Mouse (Mus musculus) right cerebral cortex, postnatal 25 days (tissue): ENCODE measurements around the gene Bst1.

Experiments
- DNase-seq: peaks from one replicate; pipeline ENCODE4 v3.0.0; 2022

Gene Bst1

GRCm38 (mm10) chr5:43815769-43816168, 2.9 kb upstream of the Bst1 start:
- DNase-seq: no peak

GRCm38 (mm10) chr5:43820785-43821184, 2.1 kb downstream of the Bst1 start:
- no peak for DNase-seq

GRCm38 (mm10) chr5:43821538-43821937, 2.9 kb downstream of the Bst1 start, which contains the start of gene Fbxl5:
TSS of gene Fbxl5 (minus strand) at chr5:43821638.
- DNase-seq: no peak

DNA sequence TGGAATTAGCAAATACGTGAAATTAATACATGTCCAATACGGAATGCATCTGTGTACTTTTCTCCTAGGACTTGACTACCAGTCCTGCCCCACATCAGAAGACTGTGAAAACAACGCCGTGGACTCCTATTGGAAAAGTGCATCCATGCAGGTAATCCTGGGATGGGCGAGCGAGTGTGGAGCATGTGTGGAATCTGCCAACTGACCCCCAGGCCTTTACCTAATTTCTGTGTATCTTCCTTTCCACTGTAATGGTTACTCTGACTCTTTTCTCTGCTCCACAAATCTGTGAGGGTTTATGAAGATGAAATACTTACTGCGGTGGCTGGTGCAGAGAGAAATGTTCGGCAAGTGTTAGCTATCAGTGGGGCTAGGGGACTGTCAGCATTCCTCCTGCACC, 3.5 kb downstream of the Bst1 start:
- DNase-seq: no peak

GRCm38 (mm10) chr5:43822824-43823223, 4.1 kb downstream of the Bst1 start:
- no peak for DNase-seq

DNA sequence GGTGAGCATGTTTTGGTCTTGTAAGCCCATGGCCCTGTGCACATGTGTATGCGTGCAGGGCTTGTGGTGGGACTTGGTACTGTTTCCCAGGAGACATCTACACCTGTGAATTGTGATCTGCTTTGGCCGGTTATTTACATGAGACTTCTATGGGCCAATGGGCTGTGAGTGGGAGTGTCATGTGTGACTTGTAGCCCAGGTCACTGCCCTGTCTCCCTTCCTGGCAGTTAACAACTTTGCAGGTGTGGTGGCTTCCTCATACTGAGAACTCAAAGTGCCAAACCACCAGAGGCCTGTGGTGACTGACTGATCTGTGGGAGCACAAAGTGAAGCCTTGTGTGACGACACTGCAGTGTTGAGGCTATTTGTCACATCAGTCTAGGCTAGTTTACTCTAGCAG, 5.9 kb downstream of the Bst1 start:
- DNase-seq: no peak

GRCm38 (mm10) chr5:43826883-43827282, 8.2 kb downstream of the Bst1 start:
- no peak for DNase-seq

DNA sequence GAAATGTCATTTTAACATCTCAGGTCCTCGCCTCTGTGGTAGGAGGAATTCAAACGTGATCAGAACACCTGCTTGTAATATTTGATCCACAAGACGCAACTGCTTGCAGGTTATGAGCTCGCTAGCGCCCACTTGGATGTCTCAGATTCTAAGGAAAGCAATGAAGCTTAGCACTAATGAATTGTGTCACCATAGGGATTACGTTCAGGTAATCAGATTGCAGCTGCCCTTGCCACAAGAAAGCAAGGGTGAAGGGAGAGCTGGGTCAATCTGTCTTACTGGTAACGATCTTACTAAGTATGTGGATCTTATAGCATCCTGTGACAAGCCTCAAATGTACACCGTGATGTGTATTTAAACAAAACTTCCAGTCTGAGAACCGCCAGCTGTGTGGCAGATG, 8.7 kb downstream of the Bst1 start:
- DNase-seq: no peak

DNA sequence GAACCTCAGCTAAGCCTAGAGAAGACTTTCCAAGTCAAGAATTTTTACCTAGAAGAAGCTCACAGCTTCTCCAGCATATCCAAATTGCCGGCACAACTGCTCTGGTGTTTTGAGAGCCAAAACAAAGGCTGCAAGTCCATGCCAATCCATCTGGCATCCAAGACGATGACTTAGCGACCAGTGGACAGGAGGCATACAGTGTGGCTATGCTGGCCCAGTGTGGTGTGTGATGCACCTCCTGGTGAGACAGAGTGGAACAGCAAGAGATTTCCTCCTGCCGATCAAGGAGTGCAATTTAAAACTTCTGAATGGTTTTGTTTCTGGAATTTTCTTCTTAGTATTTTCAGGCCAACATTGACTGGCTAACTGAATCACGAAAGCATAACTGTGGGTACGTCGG, 17.9 kb downstream of the Bst1 start:
- no peak for DNase-seq

DNA sequence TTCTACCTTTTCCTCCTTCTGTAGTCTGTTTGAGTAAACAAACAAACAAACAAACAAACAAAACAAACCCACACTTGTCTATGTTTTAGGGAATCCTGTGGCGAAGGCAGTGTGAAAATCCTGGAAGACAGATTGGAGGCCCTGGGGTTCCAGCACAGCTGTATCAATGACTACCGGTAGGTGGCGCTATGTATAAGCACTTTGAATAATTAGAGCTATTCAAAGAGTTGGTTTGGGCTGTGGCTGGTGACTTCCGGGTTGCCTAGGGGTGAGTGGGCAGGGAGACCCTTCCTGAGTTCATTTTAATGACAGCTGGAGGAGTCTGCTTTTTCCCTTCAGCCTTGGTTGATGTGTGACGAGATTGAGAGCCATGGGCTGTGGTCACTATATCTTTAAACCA, 18.7 kb downstream of the Bst1 start:
- DNase-seq: no peak

DNA sequence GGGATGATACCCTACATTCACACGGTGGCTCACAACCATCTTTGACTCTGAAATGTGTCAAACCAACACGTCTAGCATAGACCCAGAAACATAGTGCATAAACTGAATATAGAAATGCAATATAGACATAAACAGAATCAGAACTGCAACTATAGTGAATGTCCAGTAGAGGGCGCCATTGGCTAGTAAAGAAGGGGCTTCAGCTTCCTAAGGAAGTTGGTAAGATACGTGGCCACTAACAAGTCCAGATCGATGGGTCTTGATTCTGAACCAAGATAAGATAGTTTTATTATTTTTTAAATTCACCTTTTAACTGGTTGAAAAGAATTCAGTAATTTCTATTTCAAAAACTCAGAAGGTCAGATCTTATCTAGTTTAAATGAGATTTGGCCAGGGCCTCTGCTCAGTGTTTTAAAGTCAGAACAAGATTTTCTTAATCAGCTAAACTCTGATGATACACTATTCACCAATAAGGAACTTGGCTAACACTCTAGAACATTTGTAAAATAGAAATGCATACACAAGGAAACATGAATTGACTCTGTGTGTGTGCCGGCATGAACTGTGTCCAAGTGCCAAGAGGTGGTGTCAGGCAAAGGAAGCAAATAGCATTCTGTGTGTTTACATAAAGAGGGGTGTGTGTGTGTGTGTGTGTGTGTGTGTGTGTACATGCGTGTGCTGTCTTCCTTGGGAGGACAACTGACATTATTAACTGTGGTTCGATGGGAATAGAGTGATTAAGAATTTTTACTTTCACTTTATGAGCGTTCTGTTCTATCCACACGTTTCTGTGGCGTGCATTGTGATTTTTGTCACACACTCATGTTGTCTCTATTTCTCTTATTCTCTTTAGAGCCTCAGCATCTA, 22.7 kb downstream of the Bst1 start:
- DNase-seq: no peak

- DNase-seq: no peak
Measured at GRCm38 (mm10) chr5:43842011-43842285, 23.3 kb downstream of the Bst1 start.

DNA sequence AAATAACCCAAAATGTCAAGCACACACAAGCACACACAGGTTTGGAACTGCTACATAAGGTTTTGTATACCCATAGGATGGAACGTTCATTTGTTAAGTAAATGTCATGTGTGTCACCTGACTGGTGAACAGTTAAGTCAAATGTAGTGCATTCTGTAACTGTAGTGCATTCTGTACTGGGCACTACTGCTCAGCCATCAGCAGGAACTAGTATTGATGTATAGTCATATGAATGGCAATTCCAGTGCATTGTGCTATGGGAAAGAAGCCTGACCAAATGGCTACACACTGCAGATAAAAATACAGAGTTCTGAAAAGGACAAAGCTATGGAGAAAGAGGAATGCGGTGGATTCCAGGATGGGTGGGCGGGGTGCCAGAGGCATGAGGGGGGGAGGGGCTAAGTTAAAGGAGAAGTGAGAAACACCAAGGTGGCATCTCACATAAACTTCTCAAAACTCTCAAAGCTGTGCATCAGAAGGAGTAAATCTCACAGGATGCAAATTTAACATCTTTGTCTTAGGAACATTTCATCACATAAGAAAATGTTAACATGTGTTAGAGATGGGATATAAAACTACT, 24.0 kb downstream of the Bst1 start:
- no peak for DNase-seq

DNA sequence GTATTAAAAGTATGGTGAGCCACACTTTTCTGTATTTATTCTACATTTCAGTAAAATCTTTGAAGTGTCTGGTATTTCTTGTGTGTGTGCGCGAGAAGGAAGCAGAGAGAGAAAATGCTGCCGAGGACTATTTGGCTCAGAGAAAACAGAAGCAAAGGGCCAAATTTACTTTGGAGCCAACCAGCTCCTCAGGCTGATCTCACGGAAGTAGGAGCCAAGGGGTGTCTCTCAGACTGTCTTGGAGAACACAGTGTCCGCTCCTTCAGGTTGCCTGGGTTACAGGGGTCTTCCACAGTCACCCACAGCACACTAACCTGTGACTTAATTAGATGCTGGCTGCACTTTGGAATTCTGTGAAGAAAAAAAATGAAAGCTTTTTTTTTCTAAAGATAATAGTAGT, 26.4 kb downstream of the Bst1 start:
- no peak for DNase-seq

GRCm38 (mm10) chr5:43845646-43846045, 27.0 kb downstream of the Bst1 start:
- no peak for DNase-seq

DNA sequence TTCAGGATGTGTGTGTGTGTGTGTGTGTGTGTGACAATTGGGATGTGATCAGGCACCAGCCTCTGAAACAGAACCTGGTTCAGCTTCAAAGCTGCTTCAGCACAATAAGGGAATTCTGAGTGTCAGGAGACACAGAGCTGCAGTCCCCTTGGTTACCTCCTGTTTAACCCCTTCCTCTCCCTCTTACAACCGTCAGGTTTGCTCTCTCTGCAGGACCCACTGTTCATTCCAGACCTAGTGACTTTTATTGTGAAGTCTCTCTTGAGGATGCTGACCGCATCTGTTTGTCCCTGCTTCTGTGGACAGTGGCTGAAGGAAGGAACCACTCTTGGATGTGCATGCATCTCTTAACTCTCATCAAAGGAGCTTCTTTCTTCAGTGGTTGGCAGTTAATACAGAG, 27.5 kb downstream of the Bst1 start:
- no peak for DNase-seq

GRCm38 (mm10) chr5:43847555-43847954, 28.9 kb downstream of the Bst1 start:
- DNase-seq: no peak

DNA sequence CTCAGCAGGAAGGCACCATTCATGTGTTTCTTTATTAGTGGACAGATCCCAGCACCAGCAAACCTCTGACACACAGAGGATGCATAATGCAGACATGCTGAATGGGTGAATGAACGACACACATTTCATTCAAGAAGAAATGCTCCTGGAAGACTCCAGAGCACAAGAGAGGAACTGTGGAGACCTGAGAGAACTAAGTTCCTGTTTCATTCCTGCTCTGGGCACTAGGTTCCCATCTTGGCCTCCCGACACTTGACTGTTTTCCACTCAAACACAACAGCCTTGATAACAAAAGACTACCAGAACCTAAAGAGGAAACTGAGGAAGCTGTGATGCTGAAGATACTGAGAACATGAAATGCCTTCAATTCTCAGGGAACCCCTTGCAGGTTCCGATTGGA, 29.6 kb downstream of the Bst1 start:
- DNase-seq: no peak

DNA sequence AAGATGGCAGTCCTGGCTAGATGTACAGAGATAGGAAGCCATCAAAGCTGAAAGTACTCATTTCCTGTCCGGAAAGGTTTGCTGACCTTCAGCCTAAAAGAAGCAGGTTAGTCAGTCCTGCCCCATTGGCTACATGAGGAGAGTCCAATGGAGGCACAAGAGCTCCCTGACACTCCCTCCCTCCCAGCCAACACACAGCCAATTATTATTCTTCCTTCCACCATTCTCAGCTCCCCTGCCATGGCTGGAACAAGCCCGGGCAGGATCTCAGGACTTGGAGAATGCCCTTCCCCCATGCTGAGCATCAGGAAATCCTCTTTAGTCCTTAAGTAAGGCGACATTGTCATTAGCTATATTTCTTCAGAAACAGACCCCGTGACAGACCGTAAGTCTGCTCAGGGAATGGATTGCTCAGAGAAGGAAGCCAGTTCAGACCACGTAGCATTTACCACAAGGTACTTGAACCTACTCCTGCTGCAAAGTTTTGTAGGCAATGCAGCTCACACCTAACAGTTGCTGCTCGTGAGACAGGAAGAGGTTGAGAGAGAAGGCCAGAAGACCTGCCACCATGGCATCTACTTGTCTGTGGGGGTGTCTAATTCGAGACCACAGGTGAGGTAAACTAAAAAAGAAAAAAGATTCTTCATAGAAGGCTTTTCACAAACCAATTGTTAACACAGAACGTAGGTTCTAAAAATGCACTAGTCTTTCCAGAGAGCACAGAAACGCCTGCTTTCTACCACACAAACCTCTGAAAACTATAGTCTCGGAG, 34.6 kb downstream of the Bst1 start:
- DNase-seq: no peak

GRCm38 (mm10) chr5:43853868-43854488, 35.3 kb downstream of the Bst1 start:
- no peak for DNase-seq

GRCm38 (mm10) chr5:43855769-43856168, 37.1 kb downstream of the Bst1 start:
- no peak for DNase-seq

GRCm38 (mm10) chr5:43859663-43860062, 41.0 kb downstream of the Bst1 start:
- no peak for DNase-seq

DNA sequence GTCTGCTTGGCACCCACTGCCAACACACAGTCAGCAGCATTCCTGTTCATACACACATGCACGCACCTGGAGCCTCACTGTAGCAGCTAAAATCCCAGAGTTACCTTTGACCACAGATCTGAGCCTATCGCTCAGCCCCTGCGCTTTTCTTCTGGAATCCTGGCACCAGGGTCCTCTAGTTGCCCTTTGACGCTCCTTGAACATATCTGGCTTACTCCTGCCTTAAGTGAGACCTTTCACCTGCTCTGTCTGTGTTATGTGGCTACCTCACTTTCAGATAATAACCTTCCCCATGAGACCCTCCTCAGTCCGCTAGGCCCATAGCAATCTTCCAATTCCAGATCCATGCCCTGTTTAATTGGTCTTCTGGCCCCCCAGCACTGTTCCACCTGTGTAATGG, 41.4 kb downstream of the Bst1 start:
- DNase-seq: no peak
